Mouse (Mus musculus) kidney, embryonic 14.5 days (tissue): Measurements from ENCODE around the gene Hoxd1. TPM values are rescaled to one million over a fixed set of nuclear protein-coding genes. Genes with fewer than 3 reads are reported as not detected.

ENCODE experiments used
- ATAC-seq: fragments of 200-750 bp; cut with Nextera tagmentation; 2 replicates; pipeline ENCODE4 v1.8.0; 2017; ENCODE audit warnings: moderate number of reproducible peaks, mild to moderate bottlenecking, moderate TSS enrichment, moderate library complexity; ENCODE audit not compliant: low FRiP score, low TSS enrichment
- H3K27ac ChIP-seq: fragments of 300-500 bp; sonication (generic); 2 replicates; pipeline ENCODE4 v1.5.1; 2014; ENCODE audit warnings: low read depth, mild to moderate bottlenecking, low read length, moderate library complexity, mixed read lengths
- H3K27me3 ChIP-seq: fragments of 300-500 bp; sonication (generic); 2 replicates; pipeline ENCODE4 v1.6.1; 2014; ENCODE audit warnings: mild to moderate bottlenecking, low read length; ENCODE audit not compliant: control insufficient read depth, insufficient read depth
- H3K36me3 ChIP-seq: fragments of 300-500 bp; sonication (generic); 2 replicates; pipeline ENCODE4 v1.6.1; 2014; ENCODE audit warnings: low read length, mixed read lengths; ENCODE audit not compliant: control insufficient read depth, insufficient read depth
- H3K4me1 ChIP-seq: fragments of 300-500 bp; sonication (generic); 2 replicates; pipeline ENCODE4 v1.6.1; 2014; ENCODE audit warnings: low read length, mixed read lengths; ENCODE audit not compliant: control insufficient read depth, insufficient read depth
- H3K4me2 ChIP-seq: fragments of 300-500 bp; sonication (generic); replicated peaks from 2 replicates; pipeline ENCODE4 v1.6.1; 2014; ENCODE audit warnings: low read depth, mild to moderate bottlenecking, low read length
- H3K4me3 ChIP-seq: fragments of 300-500 bp; sonication (generic); 2 replicates; pipeline ENCODE4 v1.5.1; 2014; ENCODE audit warnings: mild to moderate bottlenecking, low read length
- H3K9ac ChIP-seq: fragments of 300-500 bp; sonication (generic); 2 replicates; pipeline ENCODE4 v1.6.1; 2014; ENCODE audit warnings: low read depth, mild to moderate bottlenecking, low read length, moderate library complexity
- H3K9me3 ChIP-seq: fragments of 300-500 bp; sonication (generic); 2 replicates; pipeline ENCODE4 v1.6.1; 2016; ENCODE audit warnings: low read length; ENCODE audit not compliant: control insufficient read depth
- WGBS: fragments of 180-500 bp; shearing (Covaris S2); extraction: QIAGEN DNeasy Blood & Tissue Kit; methylation state at CpG from one replicate; pipeline ENCODE4 v1.1.7; 2014; 5-methylcytosine and 5-hydroxymethylcytosine counted together
- polyA plus RNA-seq: library from polyadenylated mRNA; unstranded; fragments of >200 nt; fragmentation: Nextera tagmentation; extraction: Ambion mirVana; gene quantifications from 2 replicates; pipeline ENCODE4 v1.2.1, GENCODE M21; 2014

Gene Hoxd1
- polyA plus RNA-seq, 1 experiment from 2014 or later: 1.8 TPM

GRCm38 (mm10) chr2:74735851-74736687 lies 26.7 kb upstream of the Hoxd1 start:
- Histone ChIP-seq H3K4me3 (peak overlapping the region; percentile 34), H3K36me3 (no peaks in the 10 kb centered on the region), H3K9me3 (no peaks in the 10 kb centered on the region), H3K9ac (peak overlapping the region; percentile 67), H3K4me2 (peak overlapping the region; percentile 74), H3K4me1 (peaks cover 73% of the 10 kb centered on the region), H3K27me3 (peaks cover 2% of the 10 kb centered on the region; the same call in 1 of the 2 replicates), H3K27ac (peak overlapping the region; percentile 95; the same call in 1 of the 2 replicates)
- 10% methylated on average over 41 of the region's 42 CpGs for WGBS
- ATAC-seq: no peak

GRCm38 (mm10) chr2:74736688-74737577 lies 25.8 kb upstream of the Hoxd1 start:
- Histone ChIP-seq H3K4me1 (peaks cover 70% of the 10 kb centered on the region), H3K36me3 (no peaks in the 10 kb centered on the region), H3K27ac (peak overlapping the region; percentile 95; the same call in 1 of the 2 replicates), H3K4me2 (peak overlapping the region; percentile 74), H3K9ac (peak overlapping the region; percentile 67), H3K9me3 (no peaks in the 10 kb centered on the region), H3K4me3 (peak overlapping the region; percentile 34), H3K27me3 (peaks cover 2% of the 10 kb centered on the region; the same call in 1 of the 2 replicates)
- ATAC-seq: no peak
- WGBS: 28% methylated on average over 15 of the region's 15 CpGs

- no peak for ATAC-seq
- H3K9me3 ChIP-seq: no peaks in the 10 kb centered on the region
- H3K9ac ChIP-seq: peak overlapping the region; percentile 67
- H3K27me3 ChIP-seq: peaks cover 2% of the 10 kb centered on the region; the same call in 1 of the 2 replicates
- H3K4me2 ChIP-seq: peak overlapping the region; percentile 74
- peaks cover 63% of the 10 kb centered on the region for H3K4me1 ChIP-seq
- peak overlapping the region; percentile 95; the same call in 1 of the 2 replicates for H3K27ac ChIP-seq
- H3K36me3 ChIP-seq: no peaks in the 10 kb centered on the region
- peak overlapping the region; percentile 34 for H3K4me3 ChIP-seq
- WGBS: 38% methylated on average over 7 of the region's 7 CpGs
These were observed 25.2 kb upstream of the Hoxd1 start for GRCm38 (mm10) chr2:74737578-74738070.

GRCm38 (mm10) chr2:74738623-74739475 lies 23.9 kb upstream of the Hoxd1 start:
- peak overlapping the region; percentile 95 for H3K27ac ChIP-seq
- H3K9me3 ChIP-seq: no peaks in the 10 kb centered on the region
- peak overlapping the region; percentile 67; the same call in 1 of the 2 replicates for H3K9ac ChIP-seq
- no peaks in the 10 kb centered on the region for H3K36me3 ChIP-seq
- peaks cover under 1% of the 10 kb centered on the region; the same call in 1 of the 2 replicates for H3K27me3 ChIP-seq
- WGBS: 4% methylated on average over 20 of the region's 20 CpGs
- peak overlapping the region; percentile 74 for H3K4me2 ChIP-seq
- peaks cover 61% of the 10 kb centered on the region for H3K4me1 ChIP-seq
- ATAC-seq: 0 out of 2 replicates have a peak, but pooled peaks have one; percentile 3
- peak overlapping the region; percentile 34 for H3K4me3 ChIP-seq

- Histone ChIP-seq H3K4me1 (peaks cover 56% of the 10 kb centered on the region), H3K4me3 (peak overlapping the region; percentile 34), H3K36me3 (no peaks in the 10 kb centered on the region; the same call in 1 of the 2 replicates), H3K27me3 (no peaks in the 10 kb centered on the region), H3K27ac (peak overlapping the region; percentile 95), H3K4me2 (peak overlapping the region; percentile 74), H3K9me3 (no peaks in the 10 kb centered on the region), H3K9ac (peak overlapping the region; percentile 72; the same call in 1 of the 2 replicates)
- WGBS: 10% methylated on average over 2 of the region's 2 CpGs
- no peak for ATAC-seq
These were observed 23.3 kb upstream of the Hoxd1 start for GRCm38 (mm10) chr2:74739476-74739800.

- Histone ChIP-seq H3K4me2 (peak overlapping the region; percentile 74), H3K36me3 (no peaks in the 10 kb centered on the region; the same call in 1 of the 2 replicates), H3K27ac (peak overlapping the region; percentile 95), H3K4me1 (peaks cover 52% of the 10 kb centered on the region), H3K9me3 (no peaks in the 10 kb centered on the region), H3K9ac (peak overlapping the region; percentile 72), H3K4me3 (peak overlapping the region; percentile 34), H3K27me3 (no peaks in the 10 kb centered on the region)
- ATAC-seq: no peak
- WGBS: 3% methylated on average over 14 of the region's 14 CpGs
These were observed 22.9 kb upstream of the Hoxd1 start for GRCm38 (mm10) chr2:74739869-74740268.

GRCm38 (mm10) chr2:74740311-74741091 lies 22.3 kb upstream of the Hoxd1 start:
- Histone ChIP-seq H3K4me1 (peaks cover 52% of the 10 kb centered on the region), H3K9ac (peak overlapping the region; percentile 72)
- peak; percentile 59 for ATAC-seq

More at GRCm38 (mm10) chr2:74740311-74741091, 22.3 kb upstream of the Hoxd1 start:
- Histone ChIP-seq H3K4me3 (peak overlapping the region; percentile 34), H3K36me3 (no peaks in the 10 kb centered on the region; the same call in 1 of the 2 replicates), H3K4me2 (peak overlapping the region; percentile 74), H3K27ac (peak overlapping the region; percentile 95), H3K9me3 (no peaks in the 10 kb centered on the region), H3K27me3 (no peaks in the 10 kb centered on the region)
- 2% methylated on average over 43 of the region's 43 CpGs for WGBS
